Mouse (Mus musculus): ENCODE results near the gene Gucd1. TPM values are rescaled to one million over a fixed set of nuclear protein-coding genes. Genes with fewer than 3 reads are reported as not detected.

The Gucd1 gene
- polyA plus RNA-seq, 1 experiment from 2014 or later, result 26.8 TPM

- no peaks in the 10 kb centered on the region for H3K36me3 ChIP-seq
- peaks cover 10% of the 10 kb centered on the region for H3K4me1 ChIP-seq (replicated peaks)
- 0 out of 2 replicates have a peak, but pooled peaks have one; percentile 23 for ATAC-seq (ENCODE audit: insufficient number of reproducible peaks, low FRiP score)
- no peak overlapping the region for H3K27ac ChIP-seq (ENCODE audit: poor library complexity, severe bottlenecking)
- 38% methylated on average over 7 of the region's 7 CpGs for WGBS
- H3K9ac ChIP-seq, result no peak overlapping the region
- no peak overlapping the region for H3K4me2 ChIP-seq
- no peaks in the 10 kb centered on the region for H3K27me3 ChIP-seq (replicated peaks)
- H3K9me3 ChIP-seq (replicated peaks), result no peaks in the 10 kb centered on the region
- no peak overlapping the region for H3K4me3 ChIP-seq
Observed at GRCm38 (mm10) chr10:75334175-75334574, 183.6 kb downstream of the Gucd1 start.

GRCm38 (mm10) chr10:75333176-75333776 is 184.5 kb downstream of the Gucd1 start:
- no peak overlapping the region for H3K9ac ChIP-seq

GRCm38 (mm10) chr10:75332268-75332667 is 185.5 kb downstream of the Gucd1 start:
- ATAC-seq (ENCODE audit: insufficient number of reproducible peaks, low FRiP score), result no peak
- H3K36me3 ChIP-seq, result no peaks in the 10 kb centered on the region
- no peaks in the 10 kb centered on the region for H3K27me3 ChIP-seq (replicated peaks)
- no peaks in the 10 kb centered on the region for H3K9me3 ChIP-seq (replicated peaks)
- H3K27ac ChIP-seq (ENCODE audit: poor library complexity, severe bottlenecking), result no peak overlapping the region
- WGBS, result 70% methylated on average over 3 of the region's 3 CpGs
- H3K9ac ChIP-seq, result no peak overlapping the region
- H3K4me1 ChIP-seq (replicated peaks), result peaks cover 12% of the 10 kb centered on the region
- H3K4me2 ChIP-seq, result no peak overlapping the region
- no peak overlapping the region for H3K4me3 ChIP-seq

More at GRCm38 (mm10) chr10:75333176-75333776, 184.5 kb downstream of the Gucd1 start:
- Histone ChIP-seq H3K4me3 (no peak overlapping the region), H3K27ac (ENCODE audit: poor library complexity, severe bottlenecking) (no peak overlapping the region), H3K27me3 (replicated peaks) (no peaks in the 10 kb centered on the region), H3K9me3 (replicated peaks) (no peaks in the 10 kb centered on the region), H3K4me2 (no peak overlapping the region), H3K4me1 (replicated peaks) (peaks cover 10% of the 10 kb centered on the region), H3K36me3 (no peaks in the 10 kb centered on the region)
- WGBS, result 89% methylated on average over 23 of the region's 23 CpGs
- no peak for ATAC-seq (ENCODE audit: insufficient number of reproducible peaks, low FRiP score)

- Histone ChIP-seq H3K9ac (no peak overlapping the region), H3K4me2 (no peak overlapping the region), H3K27me3 (replicated peaks) (no peaks in the 10 kb centered on the region), H3K9me3 (replicated peaks) (no peaks in the 10 kb centered on the region), H3K4me1 (replicated peaks) (peaks cover 14% of the 10 kb centered on the region), H3K4me3 (no peak overlapping the region), H3K27ac (ENCODE audit: poor library complexity, severe bottlenecking) (no peak overlapping the region), H3K36me3 (no peaks in the 10 kb centered on the region)
- WGBS, result 64% methylated on average over 4 of the region's 4 CpGs
- ATAC-seq (ENCODE audit: insufficient number of reproducible peaks, low FRiP score), result no peak
Observed at GRCm38 (mm10) chr10:75328201-75328704, 189.5 kb downstream of the Gucd1 start.

- 52% methylated on average over 11 of the region's 11 CpGs for WGBS
- no peaks in the 10 kb centered on the region for H3K36me3 ChIP-seq
- no peak overlapping the region for H3K4me3 ChIP-seq
- peaks cover 22% of the 10 kb centered on the region for H3K4me1 ChIP-seq (replicated peaks)
- H3K27me3 ChIP-seq (replicated peaks), result no peaks in the 10 kb centered on the region
- no peak overlapping the region for H3K27ac ChIP-seq (ENCODE audit: poor library complexity, severe bottlenecking)
- no peak for ATAC-seq (ENCODE audit: insufficient number of reproducible peaks, low FRiP score)
- no peak overlapping the region for H3K4me2 ChIP-seq
- no peak overlapping the region for H3K9ac ChIP-seq
- H3K9me3 ChIP-seq (replicated peaks), result no peaks in the 10 kb centered on the region
Observed at GRCm38 (mm10) chr10:75327081-75327480, 190.7 kb downstream of the Gucd1 start.

DNA sequence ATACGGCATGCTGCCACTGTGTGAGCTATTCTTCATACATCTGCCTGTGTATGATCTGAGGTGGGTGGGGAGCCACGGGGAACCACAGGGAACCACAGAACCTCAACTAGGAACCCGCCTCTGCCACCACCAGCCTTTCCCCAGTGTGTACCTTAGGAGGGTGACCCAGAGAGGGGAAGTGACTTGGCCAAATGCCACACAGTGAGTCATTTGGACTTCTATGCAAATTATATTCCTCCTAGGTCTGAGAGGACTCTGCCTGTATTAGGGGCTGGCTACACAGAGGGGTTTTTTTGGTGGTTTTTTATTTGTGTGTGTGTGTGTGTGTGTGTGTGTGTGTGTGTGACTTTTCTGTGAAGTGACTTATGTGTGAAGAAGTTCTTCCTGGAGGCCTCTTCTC is 191.2 kb downstream of the Gucd1 start:
- peak; percentile 47; the same call in 1 of the 2 replicates for ATAC-seq (ENCODE audit: insufficient number of reproducible peaks, low FRiP score)
- no peaks in the 10 kb centered on the region for H3K9me3 ChIP-seq (replicated peaks)
- H3K4me2 ChIP-seq, result no peak overlapping the region
- H3K4me1 ChIP-seq (replicated peaks), result peaks cover 22% of the 10 kb centered on the region
- WGBS, result 63% methylated on average over 3 of the region's 3 CpGs
- H3K27me3 ChIP-seq (replicated peaks), result no peaks in the 10 kb centered on the region
- no peak overlapping the region for H3K27ac ChIP-seq (ENCODE audit: poor library complexity, severe bottlenecking)
- no peaks in the 10 kb centered on the region for H3K36me3 ChIP-seq
- H3K9ac ChIP-seq, result no peak overlapping the region
- H3K4me3 ChIP-seq, result no peak overlapping the region

GRCm38 (mm10) chr10:75325821-75326220 is 192.0 kb downstream of the Gucd1 start:
- Histone ChIP-seq H3K4me3 (no peak overlapping the region), H3K27ac (ENCODE audit: poor library complexity, severe bottlenecking) (no peak overlapping the region), H3K9ac (no peak overlapping the region), H3K4me2 (no peak overlapping the region), H3K36me3 (no peaks in the 10 kb centered on the region), H3K9me3 (replicated peaks) (no peaks in the 10 kb centered on the region), H3K27me3 (replicated peaks) (no peaks in the 10 kb centered on the region), H3K4me1 (replicated peaks) (peaks cover 22% of the 10 kb centered on the region)
- 95% methylated on average over 23 of the region's 23 CpGs for WGBS
- ATAC-seq (ENCODE audit: insufficient number of reproducible peaks, low FRiP score), result no peak

- ATAC-seq (ENCODE audit: insufficient number of reproducible peaks, low FRiP score), result no peak
- no peaks in the 10 kb centered on the region for H3K36me3 ChIP-seq
- H3K27me3 ChIP-seq (replicated peaks), result peaks cover 7% of the 10 kb centered on the region
- no peak overlapping the region for H3K9ac ChIP-seq
- H3K4me3 ChIP-seq, result no peak overlapping the region
- no peak overlapping the region for H3K27ac ChIP-seq (ENCODE audit: poor library complexity, severe bottlenecking)
- H3K9me3 ChIP-seq (replicated peaks), result no peaks in the 10 kb centered on the region
- no peak overlapping the region for H3K4me2 ChIP-seq
- peaks cover 22% of the 10 kb centered on the region for H3K4me1 ChIP-seq (replicated peaks)
- 71% methylated on average over 10 of the region's 10 CpGs for WGBS
Observed at GRCm38 (mm10) chr10:75324391-75324790, 193.4 kb downstream of the Gucd1 start.

GRCm38 (mm10) chr10:75323986-75324385 is 193.8 kb downstream of the Gucd1 start:
- no peak overlapping the region for H3K9ac ChIP-seq
- H3K4me3 ChIP-seq, result no peak overlapping the region
- H3K4me2 ChIP-seq, result no peak overlapping the region
- peaks cover 22% of the 10 kb centered on the region for H3K4me1 ChIP-seq (replicated peaks)
- no peaks in the 10 kb centered on the region for H3K9me3 ChIP-seq (replicated peaks)
- WGBS, result 78% methylated on average over 8 of the region's 8 CpGs
- no peak overlapping the region for H3K27ac ChIP-seq (ENCODE audit: poor library complexity, severe bottlenecking)
- ATAC-seq (ENCODE audit: insufficient number of reproducible peaks, low FRiP score), result no peak
- H3K36me3 ChIP-seq, result no peaks in the 10 kb centered on the region
- peaks cover 11% of the 10 kb centered on the region for H3K27me3 ChIP-seq (replicated peaks)

GRCm38 (mm10) chr10:75322966-75323365 is 194.8 kb downstream of the Gucd1 start:
- ATAC-seq (ENCODE audit: insufficient number of reproducible peaks, low FRiP score), result no peak

GRCm38 (mm10) chr10:75320321-75320720 is 197.5 kb downstream of the Gucd1 start:
- no peak overlapping the region for H3K4me3 ChIP-seq
- no peak for ATAC-seq (ENCODE audit: insufficient number of reproducible peaks, low FRiP score)
- H3K9me3 ChIP-seq (replicated peaks), result no peaks in the 10 kb centered on the region
- WGBS, result 60% methylated on average over 4 of the region's 4 CpGs
- no peak overlapping the region for H3K27ac ChIP-seq (ENCODE audit: poor library complexity, severe bottlenecking)
- no peak overlapping the region for H3K4me2 ChIP-seq
- peaks cover 27% of the 10 kb centered on the region for H3K27me3 ChIP-seq (replicated peaks)
- H3K9ac ChIP-seq, result no peak overlapping the region
- no peaks in the 10 kb centered on the region for H3K36me3 ChIP-seq
- H3K4me1 ChIP-seq (replicated peaks), result peaks cover 24% of the 10 kb centered on the region

More at GRCm38 (mm10) chr10:75322966-75323365, 194.8 kb downstream of the Gucd1 start:
- Histone ChIP-seq H3K4me3 (no peak overlapping the region), H3K36me3 (no peaks in the 10 kb centered on the region), H3K9me3 (replicated peaks) (no peaks in the 10 kb centered on the region), H3K4me1 (replicated peaks) (peaks cover 23% of the 10 kb centered on the region), H3K27ac (ENCODE audit: poor library complexity, severe bottlenecking) (no peak overlapping the region), H3K4me2 (no peak overlapping the region), H3K9ac (no peak overlapping the region), H3K27me3 (replicated peaks) (peaks cover 21% of the 10 kb centered on the region)
- 62% methylated on average over 6 of the region's 6 CpGs for WGBS

DNA sequence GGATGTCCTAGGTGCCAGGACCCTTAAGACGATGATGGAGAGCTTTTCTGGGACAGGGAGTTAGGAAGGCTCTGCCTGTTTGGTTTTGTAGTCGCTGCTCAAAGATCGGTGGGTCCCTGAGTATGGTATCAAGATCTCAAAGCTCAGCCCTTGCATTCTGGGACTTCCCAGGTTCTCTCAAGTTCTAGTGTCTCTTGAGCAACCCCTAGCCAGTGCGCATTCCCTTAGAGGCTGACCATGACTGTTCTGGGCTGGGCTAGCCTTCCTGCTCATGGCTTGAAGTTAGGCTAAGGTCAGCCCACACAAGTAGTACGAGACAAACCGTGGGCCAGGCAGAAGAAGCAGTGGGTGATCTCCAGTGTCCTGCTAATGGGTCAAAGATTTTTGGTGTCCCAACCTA is 199.6 kb downstream of the Gucd1 start:
- Histone ChIP-seq H3K9ac (peak overlapping the region; percentile 69; the same call in 1 of the 2 replicates), H3K9me3 (replicated peaks) (no peaks in the 10 kb centered on the region), H3K4me3 (peak overlapping the region; percentile 58), H3K27ac (ENCODE audit: poor library complexity, severe bottlenecking) (no peak overlapping the region), H3K27me3 (replicated peaks) (peaks cover 27% of the 10 kb centered on the region), H3K4me2 (peak overlapping the region; percentile 76), H3K36me3 (no peaks in the 10 kb centered on the region; the same call in 1 of the 2 replicates), H3K4me1 (replicated peaks) (peaks cover 42% of the 10 kb centered on the region)
- 71% methylated on average over 6 of the region's 6 CpGs for WGBS
- ATAC-seq (ENCODE audit: insufficient number of reproducible peaks, low FRiP score), result no peak

All from heart, embryonic 12.5 days (tissue).